Mouse (Mus musculus) spleen, adult 2 months (tissue): ENCODE results near the gene Mx1.

Source experiments
- CTCF ChIP-seq: fragments of 200-500 bp; IDR thresholded peaks from 2 replicates; pipeline ENCODE4 v1.5.1; 2011; ENCODE audit warnings: mild to moderate bottlenecking, inconsistent platforms; ENCODE audit not compliant: insufficient read depth, insufficient read length, insufficient replicate concordance; ENCODE audit errors: extremely low read depth
- POLR2A ChIP-seq: fragments of 200-500 bp; IDR thresholded peaks from 2 replicates; pipeline ENCODE4 v1.6.1; 2011; ENCODE audit warnings: low read depth, low read length, inconsistent platforms

DNA sequence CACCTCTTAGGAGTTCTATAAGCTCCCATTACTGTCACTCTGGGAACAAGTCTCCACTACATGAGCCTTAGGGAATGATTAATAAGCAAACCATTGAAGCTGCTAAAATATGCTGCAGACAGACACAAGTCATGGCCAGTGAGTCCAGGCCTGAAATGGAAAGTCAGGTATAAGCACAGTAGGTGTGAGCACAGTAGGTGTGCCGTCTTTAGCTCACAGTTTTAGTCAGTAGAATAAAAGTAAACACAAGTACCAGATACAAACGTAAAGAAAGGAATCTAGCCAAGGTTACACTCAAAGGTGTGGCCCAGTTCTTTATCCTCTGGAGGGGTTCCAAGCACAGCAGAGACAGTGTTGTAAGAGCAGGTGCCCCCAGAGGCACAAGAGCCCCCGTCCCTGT, 4.8 kb upstream of the Mx1 start:
- no peak for TF ChIP-seq CTCF
- no peak for TF ChIP-seq POLR2A
